Mouse (Mus musculus): ENCODE results near the gene Hspa4l. TPM values are rescaled to one million over a fixed set of nuclear protein-coding genes. Genes with fewer than 3 reads are reported as not detected.
A peak's percentile ranks its signal among the peaks of the same experiment; 100 is the strongest.

Gene Hspa4l
- polyA plus RNA-seq (2015; fragmentation: Nextera tagmentation; extraction: Ambion mirVana): 39.7 and 40.6 TPM in 2 replicates

DNA sequence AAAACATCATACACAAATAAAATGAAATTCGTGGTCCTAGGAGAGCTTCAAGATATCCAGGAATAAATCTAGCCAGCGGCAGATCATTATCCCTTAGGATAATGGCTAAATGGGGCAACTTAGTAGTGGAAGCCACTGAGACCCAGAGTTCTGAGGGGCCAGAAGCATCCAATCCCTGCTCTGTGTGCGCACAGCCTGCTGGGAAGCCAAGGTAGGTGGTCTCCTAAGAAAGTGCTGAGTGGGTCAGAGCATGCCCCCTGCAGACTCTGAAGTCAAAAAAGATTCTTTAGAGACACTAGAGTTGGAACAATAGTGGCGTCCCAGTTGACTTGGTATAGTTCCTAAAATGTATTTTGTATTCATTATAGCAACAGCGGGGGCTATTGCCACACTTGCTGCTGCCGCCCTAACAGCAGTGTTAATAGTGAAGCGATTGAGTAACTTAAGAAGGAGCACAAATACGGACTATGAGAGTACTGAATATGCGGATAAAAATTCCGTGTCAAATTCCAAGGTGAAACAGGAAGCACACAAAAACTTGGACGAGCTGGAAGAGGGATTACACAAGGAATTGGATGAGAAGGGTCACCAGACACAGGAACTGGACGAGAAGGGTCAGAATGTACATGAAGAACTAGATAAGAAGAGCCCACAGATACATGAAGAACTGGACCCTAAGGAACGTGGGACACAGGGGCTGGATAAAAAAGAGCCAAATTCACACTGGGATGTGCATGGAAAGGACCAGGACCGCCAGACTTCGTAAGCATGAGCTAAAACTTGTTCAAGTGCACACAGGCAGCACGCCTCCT lies at the start of gene Hspa4l:
Gene Hspa4l (plus strand): TSS at position 472 of the 812 bp plus-strand sequence.
- peak within 1 kb of the TSS; percentile 89 for H3K9ac ChIP-seq (replicated peaks; ENCODE audit: low read depth, low read length)
- peak within 1 kb of the TSS; percentile 89 for H3K27ac ChIP-seq (ENCODE audit: low read length)
- no peaks in the 10 kb centered on the region for H3K36me3 ChIP-seq (ENCODE audit: control insufficient read depth, insufficient read depth)
- no peaks in the 10 kb centered on the region for H3K27me3 ChIP-seq (replicated peaks; ENCODE audit: control insufficient read depth, insufficient read depth, low read length)
- H3K4me3 ChIP-seq (replicated peaks; ENCODE audit: low read length): peak within 1 kb of the TSS; percentile 88
- ATAC-seq: no peak
- H3K4me1 ChIP-seq (replicated peaks; ENCODE audit: control insufficient read depth, insufficient read depth, low read length): peaks cover 8% of the 10 kb centered on the region
- H3K9me3 ChIP-seq (ENCODE audit: control insufficient read depth, low read length): no peaks in the 10 kb centered on the region
- WGBS: 12% methylated on average over 16 of the region's 16 CpGs
- H3K4me2 ChIP-seq (ENCODE audit: low read length): peak within 1 kb of the TSS; percentile 69

DNA sequence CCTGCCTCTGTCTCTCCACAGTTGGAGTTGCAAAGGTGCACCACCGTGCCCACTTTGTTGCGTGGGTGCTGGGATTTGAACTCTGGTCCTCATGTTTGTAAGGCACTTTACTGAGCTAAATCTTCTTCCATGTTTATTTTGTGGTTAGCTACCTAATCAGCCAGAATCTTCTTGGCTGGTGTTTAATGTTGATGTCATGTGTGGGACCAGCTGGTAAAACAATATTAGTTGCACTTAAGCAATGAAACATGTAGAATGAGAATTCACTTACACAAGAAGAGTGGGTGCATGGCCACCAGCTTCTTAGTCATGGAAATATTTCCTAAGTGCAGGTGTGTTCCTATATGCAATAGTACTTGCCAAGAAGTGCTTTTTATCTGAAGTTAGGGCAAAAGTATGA lies 49.1 kb upstream of the Hspa4l start:
- Histone ChIP-seq H3K27ac (ENCODE audit: low read length) (no peak overlapping the region), H3K9ac (replicated peaks; ENCODE audit: low read depth, low read length) (no peak overlapping the region), H3K4me2 (ENCODE audit: low read length) (no peak overlapping the region), H3K4me3 (replicated peaks; ENCODE audit: low read length) (no peak overlapping the region), H3K27me3 (replicated peaks; ENCODE audit: control insufficient read depth, insufficient read depth, low read length) (no peaks in the 10 kb centered on the region), H3K9me3 (ENCODE audit: control insufficient read depth, low read length) (no peaks in the 10 kb centered on the region), H3K4me1 (replicated peaks; ENCODE audit: control insufficient read depth, insufficient read depth, low read length) (no peaks in the 10 kb centered on the region), H3K36me3 (ENCODE audit: control insufficient read depth, insufficient read depth) (no peaks in the 10 kb centered on the region)
- WGBS: 100% methylated on average over 2 of the region's 2 CpGs
- ATAC-seq: no peak

DNA sequence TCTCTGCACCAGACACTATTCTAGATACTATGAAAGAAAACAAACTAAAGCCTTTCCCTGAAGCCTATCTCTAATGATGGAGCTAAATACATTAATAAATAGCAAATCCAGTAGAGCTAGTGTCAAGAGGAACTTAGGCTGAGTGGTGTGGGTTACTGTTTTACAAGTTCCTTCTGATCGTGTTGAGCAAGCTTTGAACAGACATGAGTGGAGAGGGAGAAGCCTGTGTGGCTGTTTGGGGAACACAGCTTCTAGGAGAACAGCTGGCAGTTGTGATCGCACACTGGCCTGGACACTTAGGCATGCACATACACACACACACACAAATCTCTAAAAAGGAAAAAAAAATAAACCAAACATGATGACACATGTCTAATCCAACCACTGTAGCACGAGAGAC lies 45.5 kb upstream of the Hspa4l start:
- 92% methylated on average over 3 of the region's 3 CpGs for WGBS
- no peak for ATAC-seq
- H3K27ac ChIP-seq (ENCODE audit: low read length): no peak overlapping the region
- no peak overlapping the region for H3K4me2 ChIP-seq (ENCODE audit: low read length)
- H3K4me1 ChIP-seq (replicated peaks; ENCODE audit: control insufficient read depth, insufficient read depth, low read length): no peaks in the 10 kb centered on the region
- no peaks in the 10 kb centered on the region for H3K36me3 ChIP-seq (ENCODE audit: control insufficient read depth, insufficient read depth)
- H3K4me3 ChIP-seq (replicated peaks; ENCODE audit: low read length): no peak overlapping the region
- no peaks in the 10 kb centered on the region for H3K9me3 ChIP-seq (ENCODE audit: control insufficient read depth, low read length)
- no peak overlapping the region for H3K9ac ChIP-seq (replicated peaks; ENCODE audit: low read depth, low read length)
- H3K27me3 ChIP-seq (replicated peaks; ENCODE audit: control insufficient read depth, insufficient read depth, low read length): no peaks in the 10 kb centered on the region

DNA sequence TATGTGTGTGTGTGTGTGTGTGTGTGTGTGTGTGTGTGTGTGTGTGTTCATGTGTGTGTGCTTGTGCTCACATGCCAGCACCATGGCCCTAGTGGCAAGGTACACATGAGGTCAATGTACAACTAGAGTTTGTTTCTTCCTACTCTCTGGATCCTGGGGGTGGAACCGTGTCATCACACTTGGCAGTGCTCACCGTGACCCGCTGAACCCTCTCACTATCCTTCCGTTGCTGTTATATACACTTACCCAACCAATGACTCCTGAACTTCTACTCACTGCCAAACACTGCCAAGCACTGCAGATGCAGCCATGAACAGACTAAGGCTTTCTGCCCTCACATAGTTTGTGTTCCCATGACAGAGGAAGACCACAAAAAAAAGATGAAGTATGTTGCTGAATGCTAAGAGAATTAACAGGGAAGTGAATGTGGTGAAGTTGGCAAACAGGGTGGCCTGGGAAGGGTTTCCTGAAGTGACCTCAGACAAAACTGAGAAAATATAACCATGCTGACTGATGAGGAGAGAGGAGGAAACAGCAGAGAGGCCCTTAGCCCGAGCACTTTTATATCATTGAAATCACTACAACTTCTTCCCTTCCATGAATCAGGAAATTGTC lies 39.4 kb upstream of the Hspa4l start:
- Histone ChIP-seq H3K27me3 (replicated peaks; ENCODE audit: control insufficient read depth, insufficient read depth, low read length) (no peaks in the 10 kb centered on the region), H3K4me2 (ENCODE audit: low read length) (no peak overlapping the region), H3K27ac (ENCODE audit: low read length) (no peak overlapping the region), H3K9me3 (ENCODE audit: control insufficient read depth, low read length) (peaks cover 7% of the 10 kb centered on the region; the same call in 1 of the 2 replicates), H3K4me3 (replicated peaks; ENCODE audit: low read length) (no peak overlapping the region), H3K4me1 (replicated peaks; ENCODE audit: control insufficient read depth, insufficient read depth, low read length) (no peaks in the 10 kb centered on the region), H3K9ac (replicated peaks; ENCODE audit: low read depth, low read length) (no peak overlapping the region), H3K36me3 (ENCODE audit: control insufficient read depth, insufficient read depth) (no peaks in the 10 kb centered on the region)
- WGBS: 90% methylated on average over 5 of the region's 5 CpGs
- ATAC-seq: no peak

DNA sequence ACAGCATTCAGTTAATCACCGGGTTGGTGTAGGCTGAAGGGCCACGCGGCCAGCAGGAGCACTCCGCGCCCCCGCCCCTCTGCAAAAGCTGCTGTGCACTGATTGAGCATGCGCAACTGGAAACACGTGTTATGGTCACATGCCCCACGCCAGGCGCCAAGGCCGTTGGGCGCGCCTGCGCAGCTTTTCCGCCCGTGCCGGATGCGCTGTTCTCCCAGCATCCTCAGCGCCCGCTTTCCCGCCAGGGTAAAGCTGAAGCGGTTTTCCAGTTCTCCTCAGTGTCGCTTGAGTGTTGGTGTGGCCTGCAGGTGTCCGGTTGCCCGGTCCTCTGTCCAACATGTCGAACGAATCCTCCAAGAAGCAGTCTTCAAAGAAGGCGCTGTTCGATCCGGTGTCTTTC lies 35.6 kb upstream of the Hspa4l start, which contains the start of gene Slc25a31:
Gene Slc25a31 (plus strand): TSS at position 201 of the 400 bp plus-strand sequence.
- Histone ChIP-seq H3K4me3 (replicated peaks; ENCODE audit: low read length) (no peak within 1 kb of the TSS), H3K4me1 (replicated peaks; ENCODE audit: control insufficient read depth, insufficient read depth, low read length) (no peaks in the 10 kb centered on the region), H3K9me3 (ENCODE audit: control insufficient read depth, low read length) (peaks cover 7% of the 10 kb centered on the region; the same call in 1 of the 2 replicates), H3K36me3 (ENCODE audit: control insufficient read depth, insufficient read depth) (no peaks in the 10 kb centered on the region), H3K27ac (ENCODE audit: low read length) (no peak within 1 kb of the TSS), H3K4me2 (ENCODE audit: low read length) (no peak within 1 kb of the TSS), H3K9ac (replicated peaks; ENCODE audit: low read depth, low read length) (no peak within 1 kb of the TSS), H3K27me3 (replicated peaks; ENCODE audit: control insufficient read depth, insufficient read depth, low read length) (no peaks in the 10 kb centered on the region)
- 93% methylated on average over 30 of the region's 30 CpGs for WGBS
- ATAC-seq: no peak

DNA sequence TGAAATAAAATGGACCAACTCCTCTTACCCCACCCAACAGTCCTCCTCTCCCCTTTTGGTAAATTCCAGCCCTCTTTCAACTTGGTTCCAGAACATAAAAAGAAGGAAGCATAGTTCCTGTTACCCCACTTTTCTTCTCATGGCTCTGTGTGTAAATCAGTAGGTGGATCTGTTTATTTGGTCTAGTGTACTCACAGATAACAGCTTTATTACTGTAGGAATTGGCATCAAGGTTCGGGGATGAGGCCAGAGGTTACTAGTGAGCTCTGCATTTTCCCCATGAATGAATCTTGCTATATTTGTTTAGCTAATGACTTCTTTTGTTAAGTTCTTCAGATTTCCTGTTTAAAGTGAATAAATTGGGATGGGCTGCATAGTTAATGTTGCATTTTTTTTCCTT lies 28.2 kb upstream of the Hspa4l start:
- H3K4me3 ChIP-seq (replicated peaks; ENCODE audit: low read length): no peak overlapping the region
- 48% methylated on average over 1 of the region's 1 CpGs for WGBS
- H3K9me3 ChIP-seq (ENCODE audit: control insufficient read depth, low read length): no peaks in the 10 kb centered on the region
- no peak for ATAC-seq
- H3K27ac ChIP-seq (ENCODE audit: low read length): no peak overlapping the region
- no peak overlapping the region for H3K9ac ChIP-seq (replicated peaks; ENCODE audit: low read depth, low read length)
- H3K36me3 ChIP-seq (ENCODE audit: control insufficient read depth, insufficient read depth): no peaks in the 10 kb centered on the region
- H3K4me1 ChIP-seq (replicated peaks; ENCODE audit: control insufficient read depth, insufficient read depth, low read length): no peaks in the 10 kb centered on the region
- H3K4me2 ChIP-seq (ENCODE audit: low read length): no peak overlapping the region
- H3K27me3 ChIP-seq (replicated peaks; ENCODE audit: control insufficient read depth, insufficient read depth, low read length): no peaks in the 10 kb centered on the region

DNA sequence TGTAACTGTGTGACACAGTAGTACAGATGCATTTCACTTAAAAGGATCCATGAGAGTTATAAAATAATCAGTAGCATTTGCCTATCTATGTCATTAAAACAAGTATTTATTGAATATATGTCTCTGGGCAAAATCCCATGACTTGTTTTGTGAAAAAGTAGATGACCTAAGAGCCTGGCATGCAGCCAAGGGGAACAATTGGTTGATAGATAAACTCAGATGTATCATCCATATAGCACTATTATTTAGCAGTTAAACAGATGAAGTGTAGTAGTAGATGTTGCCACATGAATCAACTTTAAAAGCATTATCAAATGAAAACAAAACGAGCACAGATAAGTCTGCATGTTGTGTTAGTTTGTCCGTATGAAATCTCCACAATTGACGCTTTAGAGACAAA lies 25.3 kb upstream of the Hspa4l start:
- Histone ChIP-seq H3K4me3 (replicated peaks; ENCODE audit: low read length) (no peak overlapping the region), H3K9me3 (ENCODE audit: control insufficient read depth, low read length) (no peaks in the 10 kb centered on the region), H3K4me2 (ENCODE audit: low read length) (no peak overlapping the region), H3K27ac (ENCODE audit: low read length) (no peak overlapping the region), H3K4me1 (replicated peaks; ENCODE audit: control insufficient read depth, insufficient read depth, low read length) (no peaks in the 10 kb centered on the region), H3K36me3 (ENCODE audit: control insufficient read depth, insufficient read depth) (no peaks in the 10 kb centered on the region), H3K27me3 (replicated peaks; ENCODE audit: control insufficient read depth, insufficient read depth, low read length) (no peaks in the 10 kb centered on the region), H3K9ac (replicated peaks; ENCODE audit: low read depth, low read length) (no peak overlapping the region)
- no peak for ATAC-seq
- 90% methylated on average over 3 of the region's 3 CpGs for WGBS

DNA sequence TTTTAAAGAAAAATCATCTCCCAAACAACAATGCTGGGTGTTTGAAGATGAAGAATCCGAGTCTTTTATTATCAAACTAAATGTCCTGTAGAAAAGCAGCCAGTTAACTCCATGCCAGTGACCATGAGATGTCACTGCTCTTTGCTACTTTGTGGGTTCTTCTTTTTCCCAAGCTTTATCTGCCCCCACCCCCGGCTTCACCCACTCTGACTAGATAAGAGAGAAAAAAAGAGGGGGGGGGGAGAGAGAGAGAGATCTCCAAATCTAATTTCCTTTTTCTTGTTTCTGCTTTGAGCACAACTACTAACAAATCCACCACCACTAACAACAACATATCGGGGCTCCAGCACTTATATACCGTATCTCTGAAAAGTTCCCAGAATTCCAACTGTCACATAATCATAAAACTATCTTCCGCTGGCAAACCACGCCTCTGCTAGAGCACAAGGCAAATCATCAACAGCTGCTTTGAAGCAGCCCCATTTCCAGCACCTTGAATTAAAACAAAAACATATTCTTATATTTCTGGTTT lies 5.8 kb upstream of the Hspa4l start:
- Histone ChIP-seq H3K9me3 (ENCODE audit: control insufficient read depth, low read length) (no peaks in the 10 kb centered on the region), H3K4me2 (ENCODE audit: low read length) (no peak overlapping the region), H3K27ac (ENCODE audit: low read length) (no peak overlapping the region), H3K36me3 (ENCODE audit: control insufficient read depth, insufficient read depth) (no peaks in the 10 kb centered on the region), H3K9ac (replicated peaks; ENCODE audit: low read depth, low read length) (no peak overlapping the region), H3K27me3 (replicated peaks; ENCODE audit: control insufficient read depth, insufficient read depth, low read length) (no peaks in the 10 kb centered on the region), H3K4me3 (replicated peaks; ENCODE audit: low read length) (no peak overlapping the region), H3K4me1 (replicated peaks; ENCODE audit: control insufficient read depth, insufficient read depth, low read length) (no peaks in the 10 kb centered on the region)
- ATAC-seq: no peak
- WGBS: 94% methylated on average over 6 of the region's 6 CpGs

DNA sequence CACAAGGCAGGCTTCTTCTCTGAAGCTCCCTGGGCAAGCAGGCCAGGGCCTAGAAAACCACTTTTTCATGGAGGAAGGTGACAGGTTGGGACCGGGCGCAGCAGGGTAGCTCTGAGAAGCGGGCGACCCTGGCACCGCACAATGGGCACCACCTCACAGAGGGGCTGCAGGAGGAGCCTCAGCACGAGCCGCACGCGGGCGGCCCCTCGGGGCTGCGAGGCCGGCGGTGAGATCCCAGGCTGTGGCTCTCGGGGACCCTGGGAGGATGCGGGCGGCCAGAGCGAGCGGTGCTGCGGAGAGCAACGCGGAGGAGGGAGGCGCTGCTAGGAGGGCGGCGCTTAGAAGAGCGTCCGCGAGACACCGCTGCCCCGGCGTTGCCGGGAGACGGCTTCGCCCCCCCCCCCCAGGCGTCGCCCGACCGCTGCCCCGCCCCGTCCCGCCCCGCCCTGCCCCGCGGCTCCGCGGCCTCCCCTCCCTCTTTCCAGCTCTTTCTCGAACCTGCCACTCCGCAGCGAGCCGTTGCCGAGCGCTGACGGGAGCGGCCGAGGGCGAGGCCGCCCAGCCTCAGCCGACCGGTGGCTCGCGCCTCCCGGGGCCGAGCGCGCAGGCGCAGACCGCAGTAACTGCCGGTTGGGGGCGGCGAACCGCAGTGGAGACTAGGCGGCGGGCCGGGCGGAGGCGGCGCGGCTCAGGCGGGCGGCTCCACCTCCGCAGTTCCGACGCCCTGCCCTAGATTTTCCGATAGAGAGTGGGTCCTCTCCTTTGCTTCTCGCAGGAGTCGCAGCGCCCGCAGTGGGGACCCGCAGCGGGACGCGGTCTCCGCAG lies 753 bp downstream of the Hspa4l start:
- H3K9me3 ChIP-seq (ENCODE audit: control insufficient read depth, low read length): no peaks in the 10 kb centered on the region
- under 1% methylated on average over 60 of the region's 93 CpGs for WGBS
- no peaks in the 10 kb centered on the region for H3K27me3 ChIP-seq (replicated peaks; ENCODE audit: control insufficient read depth, insufficient read depth, low read length)
- H3K36me3 ChIP-seq (ENCODE audit: control insufficient read depth, insufficient read depth): no peaks in the 10 kb centered on the region
- H3K4me2 ChIP-seq (ENCODE audit: low read length): peak overlapping the region; percentile 69
- peak overlapping the region; percentile 89 for H3K27ac ChIP-seq (ENCODE audit: low read length)
- H3K4me3 ChIP-seq (replicated peaks; ENCODE audit: low read length): peak overlapping the region; percentile 88
- H3K4me1 ChIP-seq (replicated peaks; ENCODE audit: control insufficient read depth, insufficient read depth, low read length): peaks cover 8% of the 10 kb centered on the region
- peak; percentile 96 for ATAC-seq
- H3K9ac ChIP-seq (replicated peaks; ENCODE audit: low read depth, low read length): peak overlapping the region; percentile 89
